Mouse (Mus musculus): ENCODE data around the gene Art5. TPM values are rescaled to one million over a fixed set of nuclear protein-coding genes. Genes with fewer than 3 reads are reported as not detected.

Art5 gene
- 0.11 TPM in 1 of 2 replicates, not detected in the other for polyA plus RNA-seq (2021; fragmentation: Nextera tagmentation)
- long read RNA-seq, experiment 1, partial matches to known transcripts = 0 of 1 reads
- long read RNA-seq, experiment 1, other reads (novel, unspliced or antisense) = 0 of 1 reads
- long read RNA-seq, experiment 2 = 0 reads

GRCm38 (mm10) chr7:102109171-102109570 is at the start of gene Art5:
Gene Art5, minus strand, starts transcription at chr7:102109489.

GRCm38 (mm10) chr7:102116579-102117331 is 7.5 kb upstream of the Art5 start, which contains the start of gene Chrna10:
Gene Chrna10, minus strand, starts transcription at chr7:102116828.

GRCm38 (mm10) chr7:102101487-102101886 is 7.8 kb downstream of the Art5 start, which contains the start of gene Art1:
Gene Art1, plus strand, starts transcription at chr7:102101743.

GRCm38 (mm10) chr7:102082816-102083215 is 26.5 kb downstream of the Art5 start, which contains the start of gene Trpc2:
Gene Trpc2, plus strand, starts transcription at chr7:102083116.

GRCm38 (mm10) chr7:102065046-102065891 is 44.0 kb downstream of the Art5 start, which contains the start of the genes Rnf121, Xndc1 and Xntrpc:
Gene Rnf121, minus strand, starts transcription at chr7:102065469.
Gene Xndc1, plus strand, starts transcription at chr7:102065511.
Gene Xntrpc, plus strand, starts transcription at chr7:102065713.

Other genes starting within 250 kb of the Art5 start
- gene Anapc15, start 245.8 kb downstream of the Art5 start, polyA plus RNA-seq (2021; fragmentation: Nextera tagmentation) = 31.2 and 35.8 TPM in 2 replicates
- 1.3 and 1.7 TPM in 2 replicates for gene Folr1, start 238.7 kb downstream of the Art5 start, polyA plus RNA-seq (2021; fragmentation: Nextera tagmentation)
- gene Lamtor1, start 203.6 kb downstream of the Art5 start, polyA plus RNA-seq (2021; fragmentation: Nextera tagmentation) = 221 and 286 TPM in 2 replicates
- 0.13 TPM in 1 of 2 replicates, not detected in the other for gene Tomt, start 203.1 kb downstream of the Art5 start, polyA plus RNA-seq (2021; fragmentation: Nextera tagmentation)
- gene Lrrc51, start 175.6 kb downstream of the Art5 start, polyA plus RNA-seq (2021; fragmentation: Nextera tagmentation) = 11.4 and 12.6 TPM in 2 replicates
- 17.9 and 28.2 TPM in 2 replicates for gene Numa1, start 175.4 kb downstream of the Art5 start, polyA plus RNA-seq (2021; fragmentation: Nextera tagmentation)
- 0.49 and 0.93 TPM in 2 replicates for gene Il18bp, start 90.8 kb downstream of the Art5 start, polyA plus RNA-seq (2021; fragmentation: Nextera tagmentation)
- gene Rnf121, start 44.0 kb downstream of the Art5 start, polyA plus RNA-seq (2021; fragmentation: Nextera tagmentation) = 18.9 and 23.6 TPM in 2 replicates
- 3.1 and 3.3 TPM in 2 replicates for gene Xndc1, start 44.0 kb downstream of the Art5 start, polyA plus RNA-seq (2021; fragmentation: Nextera tagmentation)
- gene Xntrpc, start 43.8 kb downstream of the Art5 start, polyA plus RNA-seq (2021; fragmentation: Nextera tagmentation) = 0.08 and 0.09 TPM in 2 replicates
- gene Trpc2, start 26.4 kb downstream of the Art5 start, polyA plus RNA-seq (2021; fragmentation: Nextera tagmentation) = not detected in 2 replicates
- gene Art1, start 7.7 kb downstream of the Art5 start, polyA plus RNA-seq (2021; fragmentation: Nextera tagmentation) = 0.14 TPM in 1 of 2 replicates, not detected in the other
- 0.42 TPM in 1 of 2 replicates, not detected in the other for gene Chrna10, start 7.3 kb upstream of the Art5 start, polyA plus RNA-seq (2021; fragmentation: Nextera tagmentation)
- gene Nup98, start 100.7 kb upstream of the Art5 start, polyA plus RNA-seq (2021; fragmentation: Nextera tagmentation) = 7.1 and 9.7 TPM in 2 replicates
- gene Pgap2, start 100.7 kb upstream of the Art5 start, polyA plus RNA-seq (2021; fragmentation: Nextera tagmentation) = 25.4 and 29.4 TPM in 2 replicates
- gene Rhog, start 146.6 kb upstream of the Art5 start, polyA plus RNA-seq (2021; fragmentation: Nextera tagmentation) = 31.5 and 45.8 TPM in 2 replicates
- 18.8 and 22.2 TPM in 2 replicates for gene Stim1, start 158.3 kb upstream of the Art5 start, polyA plus RNA-seq (2021; fragmentation: Nextera tagmentation)